Mouse (Mus musculus): ENCODE data around the gene Pwp2.

- TF ChIP-seq MAX (IDR thresholded peaks at IDR 0.05) (no peak), CTCF (IDR thresholded peaks at IDR 0.05; ENCODE audit: control insufficient read depth, insufficient read depth, insufficient read length) (no peak), MYOD1 (IDR thresholded peaks at IDR 0.05; ENCODE audit: control insufficient read depth, insufficient read length, low read depth) (no peak), MYOG (IDR thresholded peaks at IDR 0.05; ENCODE audit: control insufficient read depth, extremely low read depth, insufficient read length) (no peak), CEBPB (IDR thresholded peaks at IDR 0.05; ENCODE audit: low read depth) (no peak), USF1 (IDR thresholded peaks at IDR 0.05; ENCODE audit: low read depth) (no peak), FOSL1 (IDR thresholded peaks at IDR 0.05; ENCODE audit: insufficient read depth, low read length, poor library complexity, severe bottlenecking) (no peak)
Observed at GRCm38 (mm10) chr10:78161096-78161495, 23.9 kb downstream of the Pwp2 start.
